Mouse (Mus musculus): ENCODE results near the gene Foxc1.

GRCm38 (mm10) chr13:31797346-31797745, 9.1 kb upstream of the Foxc1 start:
- TF ChIP-seq EP300 (IDR thresholded peaks at IDR 0.05; ENCODE audit: low read depth) (no peak), CTCF (IDR thresholded peaks at IDR 0.05; ENCODE audit: low read depth) (no peak)
